Mouse (Mus musculus): ENCODE results near the gene Cd59b. TPM values are rescaled to one million over a fixed set of nuclear protein-coding genes. Genes with fewer than 3 reads are reported as not detected.
"Not testable (repeated sequence)": the region's sequence is repeated elsewhere in the genome, so short reads cannot be mapped to it uniquely, and the experiment has no call there.

Cd59b gene
- total RNA-seq, 2 experiments from 2014 or later: 0.63 to 1.2 TPM

DNA sequence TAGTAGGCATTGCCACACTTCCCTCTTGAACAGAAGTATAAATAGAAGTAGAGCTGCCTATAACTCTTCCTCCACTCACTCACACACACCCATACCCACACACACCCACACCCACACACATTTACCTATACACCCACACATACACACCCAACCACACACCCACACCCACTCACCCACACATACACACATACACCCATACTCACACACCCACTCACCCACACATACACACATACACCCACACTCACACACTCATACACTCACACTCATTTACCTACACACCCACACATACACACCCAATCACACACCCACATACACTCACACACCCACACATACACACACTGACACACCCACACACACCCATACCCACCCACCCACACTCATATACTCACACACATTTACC is 12.8 kb downstream of the Cd59b start:
- Histone ChIP-seq H3K4me3 (no peak overlapping the region), H3K27ac (no peak overlapping the region)
- TF ChIP-seq CTCF (IDR thresholded peaks at IDR 0.05): no peak
- DNase-seq (ENCODE audit: extremely low spot score in 1 of 2, low spot score in 2 of 2): no peak
- intact Hi-C loops (cut with DNase I): no loop called here

DNA sequence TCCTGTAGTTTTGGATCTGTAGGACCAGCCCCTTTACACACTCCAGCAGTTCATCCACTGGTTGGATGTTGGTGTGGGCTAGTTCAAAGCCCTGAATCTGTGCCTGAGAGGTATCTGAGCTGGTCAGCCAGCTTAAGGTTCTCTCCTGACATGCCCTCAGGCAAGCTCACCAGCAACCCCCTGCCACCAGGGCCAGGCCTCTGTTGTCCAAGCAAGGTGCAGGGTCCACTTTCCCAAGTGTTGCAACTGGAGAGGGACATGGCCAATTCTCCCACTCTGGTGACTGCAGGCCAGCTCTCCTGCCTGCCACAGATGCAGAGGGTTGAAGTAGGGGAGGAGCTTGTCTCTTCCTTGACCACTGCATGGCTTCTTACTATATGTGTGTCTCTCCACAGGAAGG is 14.4 kb downstream of the Cd59b start:
- H3K4me3 ChIP-seq; DNase-seq (ENCODE audit: extremely low spot score in 1 of 2, low spot score in 2 of 2); intact Hi-C loops (cut with DNase I); H3K27ac ChIP-seq: not testable (repeated sequence)

DNA sequence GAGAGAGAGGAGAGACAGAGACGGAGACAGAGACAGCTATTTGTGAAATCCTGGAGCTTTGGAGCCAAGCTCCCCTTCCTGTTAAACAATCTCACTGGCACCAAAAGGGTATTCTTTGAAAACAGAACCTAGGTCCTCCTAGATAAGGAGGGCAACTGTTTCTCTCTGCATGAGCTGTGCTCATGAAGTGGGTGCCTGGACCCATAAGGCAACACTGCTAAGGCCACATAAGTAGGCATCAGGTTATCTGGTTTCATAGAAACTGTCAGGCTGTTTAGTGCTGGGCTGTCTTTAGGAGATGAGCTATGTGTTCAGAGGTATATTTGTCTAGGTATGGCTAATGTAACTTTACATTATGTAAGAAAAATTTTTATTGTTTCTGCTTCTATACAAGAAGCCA is 17.9 kb downstream of the Cd59b start:
- intact Hi-C loops (cut with DNase I); DNase-seq (ENCODE audit: extremely low spot score in 1 of 2, low spot score in 2 of 2); H3K4me3 ChIP-seq; H3K27ac ChIP-seq: not testable (repeated sequence)

DNA sequence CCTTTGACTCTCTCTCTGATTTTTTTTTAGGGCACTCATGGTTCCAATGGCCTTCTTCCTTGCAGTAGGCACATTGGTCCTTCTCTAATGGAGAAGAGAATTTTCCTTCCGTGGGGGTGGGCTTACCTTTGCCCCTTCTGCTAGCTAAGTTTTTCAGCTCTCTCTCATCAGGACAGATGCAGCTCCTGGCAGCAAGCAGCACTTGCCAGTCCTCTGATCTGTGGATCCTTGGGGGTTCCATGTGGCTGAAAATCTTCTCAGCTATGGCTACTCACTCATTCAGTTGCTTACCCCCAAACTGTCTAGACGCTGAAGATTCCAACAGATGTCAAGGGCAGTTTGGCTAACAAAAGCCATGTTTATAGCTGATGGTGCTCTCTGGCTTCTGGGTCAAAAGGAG is 23.7 kb downstream of the Cd59b start:
- no peak overlapping the region for H3K4me3 ChIP-seq
- no peak overlapping the region for H3K27ac ChIP-seq
- no peak for DNase-seq (ENCODE audit: extremely low spot score in 1 of 2, low spot score in 2 of 2)
- no peak for TF ChIP-seq CTCF (IDR thresholded peaks at IDR 0.05)
- intact Hi-C loops (cut with DNase I): no loop called here

- H3K4me3 ChIP-seq: peak within 1 kb of the TSS; percentile 48
- intact Hi-C loops (cut with DNase I): loop anchor here (1.0 kb wide), 1 partner anchor 27 kb away; the partner anchor contains the start of gene Gm10799
- peak within 1 kb of the TSS; percentile 66 for H3K27ac ChIP-seq
- peak; percentile 35 to 41 for DNase-seq (ENCODE audit: extremely low spot score in 1 of 2, low spot score in 2 of 2)
- TF ChIP-seq CTCF (IDR thresholded peaks at IDR 0.05): no peak
Measured at GRCm38 (mm10) chr2:104095741-104096213, 26.1 kb downstream of the Cd59b start, which contains the start of gene Cd59a. Cd59a (plus strand) TSS chr2:104095801.

DNA sequence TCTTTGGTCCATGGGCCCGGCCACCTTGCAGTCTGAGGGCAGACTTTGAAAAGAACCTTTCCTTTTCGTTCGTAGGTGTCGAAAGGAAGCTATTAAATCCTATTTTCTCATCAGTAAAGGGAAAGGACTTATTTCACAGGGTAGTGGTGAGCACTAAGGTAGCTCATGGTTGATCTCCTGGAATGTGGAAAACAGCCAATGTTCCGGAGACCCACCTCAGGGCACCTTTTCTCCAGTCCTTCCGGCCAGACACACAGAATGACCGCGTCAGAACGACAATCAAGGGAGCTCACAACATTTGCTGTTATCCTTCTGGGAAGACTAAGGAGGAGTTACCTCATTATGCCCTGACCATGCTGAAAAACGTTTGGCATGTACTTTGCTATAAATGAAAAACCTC is 26.6 kb downstream of the Cd59b start:
- Histone ChIP-seq H3K4me3 (peak overlapping the region; percentile 48), H3K27ac (peak overlapping the region; percentile 66; the same call in 1 of the 2 replicates)
- intact Hi-C loops (cut with DNase I): no loop called here
- no peak for TF ChIP-seq CTCF (IDR thresholded peaks at IDR 0.05)
- no peak for DNase-seq (ENCODE audit: extremely low spot score in 1 of 2, low spot score in 2 of 2)

DNA sequence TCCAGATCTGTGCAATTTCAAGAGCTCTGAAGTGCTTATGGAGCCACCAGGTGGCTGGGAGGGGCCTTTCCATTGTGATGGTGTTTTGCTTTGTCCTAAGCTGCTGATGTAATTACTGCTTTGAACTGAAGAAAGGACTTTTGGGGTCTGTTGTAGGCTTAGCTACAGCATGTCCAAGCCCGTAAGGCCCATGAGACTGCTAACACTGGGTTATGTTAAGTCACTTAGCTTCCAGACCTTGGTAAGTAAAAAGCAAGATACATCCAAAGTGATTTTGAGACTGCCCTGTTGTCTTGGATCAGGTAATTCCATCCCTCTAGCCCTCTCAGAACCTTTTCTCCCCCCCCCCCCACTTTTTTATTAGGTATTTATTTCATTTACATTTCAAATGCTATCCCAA is 27.1 kb downstream of the Cd59b start:
- H3K27ac ChIP-seq; DNase-seq (ENCODE audit: extremely low spot score in 1 of 2, low spot score in 2 of 2); H3K4me3 ChIP-seq; intact Hi-C loops (cut with DNase I): not testable (repeated sequence)

- intact Hi-C loops (cut with DNase I); DNase-seq (ENCODE audit: extremely low spot score in 1 of 2, low spot score in 2 of 2); H3K4me3 ChIP-seq; H3K27ac ChIP-seq: not testable (repeated sequence)
Measured at GRCm38 (mm10) chr2:104097396-104097795, 27.7 kb downstream of the Cd59b start.

DNA sequence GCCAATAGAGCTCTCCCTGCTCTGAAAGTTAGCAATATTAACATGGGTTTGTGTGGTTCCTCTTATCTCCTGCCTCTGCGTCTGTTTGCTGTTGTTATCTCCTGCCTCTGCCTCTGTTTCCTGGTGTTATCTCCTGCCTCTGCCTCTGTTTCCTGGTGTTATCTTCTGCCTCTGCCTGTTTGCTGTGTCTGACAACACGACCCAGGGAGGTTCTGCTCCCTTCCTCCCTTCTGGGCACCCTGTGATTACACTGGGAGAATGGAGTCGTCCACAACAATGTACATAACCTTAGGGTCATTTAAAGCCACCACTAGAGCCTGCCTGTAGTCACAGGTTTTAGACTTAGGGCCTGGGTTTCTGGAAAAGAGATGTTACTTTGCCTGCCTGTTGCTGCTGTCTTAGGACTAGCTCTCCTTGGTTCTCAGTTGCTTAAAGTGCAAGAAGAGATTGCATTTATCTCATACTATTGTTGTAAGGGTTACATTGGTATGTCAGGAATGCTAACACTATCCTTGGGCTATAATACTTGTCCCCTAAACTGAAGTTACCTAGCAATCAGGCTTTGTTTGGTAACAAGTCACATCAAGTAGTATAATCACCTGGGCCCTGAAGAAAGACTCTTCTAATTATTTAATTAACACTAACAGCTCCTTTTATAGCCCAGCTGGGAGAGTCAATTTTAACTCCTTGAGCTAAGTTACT is 29.0 kb downstream of the Cd59b start:
- Histone ChIP-seq H3K27ac (no peak overlapping the region), H3K4me3 (no peak overlapping the region)
- no peak for DNase-seq (ENCODE audit: extremely low spot score in 1 of 2, low spot score in 2 of 2)
- intact Hi-C loops (cut with DNase I): no loop called here
- TF ChIP-seq CTCF (IDR thresholded peaks at IDR 0.05): no peak

- TF ChIP-seq CTCF (IDR thresholded peaks at IDR 0.05): no peak
- Histone ChIP-seq H3K4me3 (no peak overlapping the region), H3K27ac (no peak overlapping the region)
- DNase-seq (ENCODE audit: extremely low spot score in 1 of 2, low spot score in 2 of 2): no peak
- intact Hi-C loops (cut with DNase I): no loop called here
Measured at GRCm38 (mm10) chr2:104099231-104099585, 29.6 kb downstream of the Cd59b start.

- H3K4me3 ChIP-seq: no peak overlapping the region
- intact Hi-C loops (cut with DNase I): no loop called here
- TF ChIP-seq CTCF (IDR thresholded peaks at IDR 0.05): no peak
- no peak overlapping the region for H3K27ac ChIP-seq
- DNase-seq (ENCODE audit: extremely low spot score in 1 of 2, low spot score in 2 of 2): no peak
Measured at GRCm38 (mm10) chr2:104099946-104100345, 30.3 kb downstream of the Cd59b start.

DNA sequence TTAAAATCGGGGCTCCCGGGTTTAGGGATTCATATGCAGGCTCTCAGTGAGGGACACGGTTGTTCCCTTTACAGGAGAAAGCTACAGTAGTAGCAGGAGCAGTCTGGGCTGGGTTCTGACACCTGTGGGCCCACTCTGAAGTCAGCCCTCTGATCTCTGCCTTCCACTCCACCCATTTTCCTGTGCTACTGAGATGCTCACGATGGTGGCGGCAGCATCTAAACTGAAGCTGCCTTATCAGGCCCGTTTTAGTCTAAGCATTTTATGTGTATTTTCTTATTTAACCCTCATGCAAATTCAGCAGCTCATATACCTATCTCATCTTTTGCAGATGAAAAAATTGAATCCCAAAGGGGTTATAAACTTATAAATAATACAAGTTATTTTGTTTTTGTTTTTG is 35.2 kb downstream of the Cd59b start:
- DNase-seq (ENCODE audit: extremely low spot score in 1 of 2, low spot score in 2 of 2): no peak
- intact Hi-C loops (cut with DNase I): no loop called here
- H3K4me3 ChIP-seq: no peak overlapping the region
- H3K27ac ChIP-seq: no peak overlapping the region
- TF ChIP-seq CTCF (IDR thresholded peaks at IDR 0.05): no peak

DNA sequence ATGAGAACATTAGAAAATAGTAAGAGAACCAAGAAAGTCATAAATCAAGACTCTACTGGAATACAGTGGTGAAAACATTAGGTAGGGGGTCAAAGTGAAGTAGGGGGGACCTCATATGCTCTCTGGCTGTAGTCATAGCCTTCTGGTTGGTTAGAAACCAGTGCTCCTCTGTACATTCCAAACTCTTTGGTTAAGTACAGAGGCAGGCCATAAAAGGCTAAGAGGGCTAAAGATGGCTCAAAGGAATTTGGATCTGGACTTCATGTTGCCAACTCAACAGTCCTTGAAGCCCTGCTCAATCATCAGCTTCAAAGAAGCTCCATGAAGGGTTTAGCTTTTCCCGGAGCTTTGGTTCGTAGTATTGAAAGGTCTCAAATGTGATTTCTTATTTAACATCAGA is 39.4 kb downstream of the Cd59b start:
- intact Hi-C loops (cut with DNase I); DNase-seq (ENCODE audit: extremely low spot score in 1 of 2, low spot score in 2 of 2); H3K4me3 ChIP-seq; H3K27ac ChIP-seq: not testable (repeated sequence)

Measured in left cerebral cortex, adult 2 months (tissue).